Mouse (Mus musculus): ENCODE measurements around the gene Gas6.

DNA sequence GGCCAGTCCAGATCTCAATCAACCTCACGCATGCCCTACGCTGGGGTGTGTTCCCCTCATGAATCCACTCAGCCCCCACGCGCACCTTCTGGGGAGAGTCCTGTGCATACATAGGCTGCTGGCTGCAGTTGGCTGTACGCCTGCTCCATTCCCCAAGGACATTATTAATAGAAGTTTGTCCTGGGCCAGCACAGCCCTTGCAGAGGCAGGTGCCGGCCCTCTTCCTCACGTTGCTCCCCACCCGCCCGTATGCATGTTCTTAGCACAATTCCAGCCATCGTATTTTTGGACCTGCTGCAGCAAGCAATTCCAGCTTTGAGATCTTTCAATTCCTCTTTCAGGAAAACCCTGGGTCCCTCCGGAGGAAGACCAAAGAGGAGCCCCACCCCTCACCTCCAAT lies 1.3 kb downstream of the Gas6 start:
- TF ChIP-seq CTCF (IDR thresholded peaks at IDR 0.05; ENCODE audit: extremely low read depth, insufficient read depth, insufficient read length, insufficient replicate concordance), result no peak
- no peak for TF ChIP-seq POLR2A (IDR thresholded peaks at IDR 0.05; ENCODE audit: low read depth, low read length)

Measured in spleen, adult 2 months (tissue).